Mouse (Mus musculus): ENCODE measurements around the gene Cd300lf.

The Cd300lf gene

DNA sequence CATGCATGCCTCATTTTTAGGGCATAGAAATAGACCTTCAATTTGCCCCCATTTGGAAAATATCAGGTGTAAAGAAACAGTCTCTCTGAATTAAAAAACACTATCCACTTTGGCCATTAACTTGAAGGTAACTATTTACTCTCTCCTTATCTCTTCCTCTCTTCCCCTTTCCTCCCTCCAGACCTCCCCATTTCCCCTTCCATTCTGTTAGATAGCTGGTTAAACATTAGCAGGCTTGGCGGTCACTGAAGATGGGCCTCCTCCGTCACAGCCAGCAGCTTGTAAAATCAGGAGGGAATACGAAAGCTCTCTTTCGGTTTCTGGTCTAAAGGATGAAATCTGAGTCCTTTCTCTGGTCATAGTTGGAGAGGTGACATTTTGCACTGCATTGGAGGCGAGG is 57.9 kb downstream of the Cd300lf start:
- no peak for DNase-seq (ENCODE audit: low spot score)

DNA sequence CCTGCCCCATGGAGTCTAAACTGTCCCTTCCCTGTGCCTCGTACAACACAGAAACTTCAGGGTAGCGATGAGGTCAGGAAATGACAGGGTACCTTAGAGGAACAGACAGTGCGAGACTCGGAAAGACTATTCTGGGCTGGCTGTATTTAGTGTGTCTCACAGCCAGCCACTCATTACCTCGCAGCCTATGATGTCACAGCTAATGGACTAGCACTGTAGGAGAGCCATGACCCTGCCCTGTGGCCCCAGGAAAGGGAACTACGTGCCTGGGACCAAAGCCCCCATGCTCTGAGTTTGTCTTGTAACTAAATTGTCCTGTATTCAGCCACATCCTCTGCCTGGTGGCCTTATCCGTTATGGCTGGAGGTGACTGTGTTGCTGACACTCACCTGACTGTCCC is 58.4 kb downstream of the Cd300lf start:
- no peak for DNase-seq (ENCODE audit: low spot score)

DNA sequence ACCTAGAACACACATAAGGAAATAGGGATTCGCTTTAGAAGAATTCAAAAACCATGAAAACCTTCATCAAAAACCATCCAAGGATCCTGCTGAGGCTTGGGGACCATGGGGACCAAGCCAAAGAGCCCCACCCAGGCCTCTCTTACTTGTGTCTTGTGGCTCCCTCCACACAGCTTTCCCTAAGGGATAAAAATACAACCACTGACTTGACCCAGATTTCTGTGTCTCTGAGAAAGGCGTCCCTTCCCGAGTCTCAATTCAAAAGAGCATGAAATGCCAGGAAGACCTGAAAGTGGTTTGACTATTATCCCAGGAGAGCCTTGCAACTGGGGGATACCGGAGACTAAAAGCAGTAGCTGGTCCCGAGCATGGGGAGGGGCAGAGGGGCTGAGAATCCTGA is 60.8 kb downstream of the Cd300lf start:
- no peak for DNase-seq (ENCODE audit: low spot score)

DNA sequence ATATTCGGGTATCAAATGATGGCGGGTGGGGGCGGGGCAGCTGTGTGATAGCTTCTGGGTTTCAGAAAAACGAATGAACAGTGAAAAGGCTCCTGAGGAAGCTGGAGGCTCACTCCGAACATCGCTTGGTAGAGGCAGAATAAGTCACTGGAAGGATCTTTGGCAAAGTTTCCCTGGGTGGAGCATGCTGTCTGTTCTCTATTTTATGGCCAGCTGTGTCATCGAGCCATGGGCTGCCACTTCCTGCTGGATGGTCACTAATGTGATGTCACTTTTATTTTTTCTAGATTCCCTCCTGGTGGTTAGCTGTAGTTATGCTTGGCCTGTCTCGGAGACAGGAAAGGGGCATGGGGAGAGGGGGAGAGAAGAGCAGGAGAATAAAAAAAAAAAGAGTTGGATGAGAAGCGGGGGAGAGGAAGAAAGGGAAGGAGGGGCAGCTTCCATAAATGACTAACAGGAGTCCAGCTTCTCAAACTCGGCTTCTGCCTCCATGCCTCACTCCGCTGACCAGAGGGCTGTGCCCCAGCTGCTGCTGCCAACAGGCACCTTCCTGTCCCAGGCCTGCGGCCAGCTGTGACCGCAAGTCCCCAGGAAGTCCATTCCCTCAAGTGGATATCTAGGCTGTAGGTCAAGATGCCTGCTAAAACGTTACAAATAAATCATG is 62.0 kb downstream of the Cd300lf start:
- peak; percentile 39 for DNase-seq (ENCODE audit: low spot score)

DNA sequence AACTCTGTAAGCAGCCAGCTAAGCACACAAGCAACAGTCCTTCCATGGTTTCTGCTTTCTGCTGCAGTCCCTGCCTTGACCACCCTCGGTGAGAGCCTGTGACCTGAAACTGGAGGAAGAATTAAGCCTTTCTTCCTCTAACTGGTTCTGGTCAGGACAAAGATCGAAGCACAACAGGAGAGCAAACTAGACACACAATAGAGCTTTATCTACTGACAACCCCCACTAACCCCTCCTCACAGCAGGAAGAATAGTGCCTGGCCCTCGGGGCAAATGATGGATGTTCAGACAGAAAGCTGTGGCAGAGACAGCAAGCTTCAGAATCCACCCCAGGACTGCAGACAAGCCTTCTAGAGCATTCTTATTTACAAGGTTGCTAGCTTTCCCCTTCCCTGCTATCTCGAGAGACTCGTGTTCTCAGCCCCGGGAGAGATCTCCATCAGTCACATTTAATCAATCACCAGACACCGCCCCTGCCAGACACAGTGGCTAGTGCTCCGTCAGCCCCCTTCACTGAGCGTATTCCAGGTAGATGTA is 62.7 kb downstream of the Cd300lf start:
- DNase-seq (ENCODE audit: low spot score) = no peak

DNA sequence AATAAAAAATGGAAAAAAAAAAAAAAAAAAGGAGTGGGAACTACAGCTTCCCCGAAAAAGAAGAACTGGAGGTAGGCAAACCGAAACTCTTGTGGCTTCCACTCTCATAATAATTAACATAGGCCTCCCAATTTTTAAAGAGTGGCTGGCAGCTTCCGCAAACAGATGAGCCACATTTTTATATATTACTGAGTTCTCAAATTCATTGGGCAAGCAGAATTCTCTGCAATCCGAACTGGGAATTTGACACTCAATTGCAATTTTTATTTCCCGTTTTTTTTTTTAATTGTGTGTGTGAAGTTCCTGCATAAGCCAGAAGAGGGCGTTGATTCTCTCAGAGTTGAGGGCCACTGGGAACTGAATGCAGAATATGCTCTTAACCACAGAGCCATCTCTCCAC is 67.0 kb downstream of the Cd300lf start:
- DNase-seq (ENCODE audit: low spot score) = no peak

All from urinary bladder, postnatal 14 days (tissue).